Mouse (Mus musculus): ENCODE data around the gene Hoxa5. TPM values are rescaled to one million over a fixed set of nuclear protein-coding genes. Genes with fewer than 3 reads are reported as not detected.

The Hoxa5 gene
- polyA plus RNA-seq, 1 experiment from 2014 or later, result not detected

- WGBS, result 1% methylated on average over 44 of the region's 44 CpGs
Measured at GRCm38 (mm10) chr6:52229558-52230416, 25.4 kb upstream of the Hoxa5 start.

GRCm38 (mm10) chr6:52228475-52229465 lies 24.4 kb upstream of the Hoxa5 start:
- H3K27me3 ChIP-seq (ENCODE audit: control insufficient read depth, insufficient read depth, low read length), result peaks cover 96% of the 10 kb centered on the region
- no peaks in the 10 kb centered on the region for H3K36me3 ChIP-seq (ENCODE audit: control insufficient read depth, insufficient read depth, low read length)
- no peaks in the 10 kb centered on the region for H3K4me1 ChIP-seq (replicated peaks; ENCODE audit: control insufficient read depth, insufficient read depth, low read length)
- DNase-seq (ENCODE audit: low spot score) (peak; percentile 72), ATAC-seq (replicated peaks; ENCODE audit: low FRiP score) (no peak)
- no peak overlapping the region for H3K27ac ChIP-seq (ENCODE audit: low read depth, low read length)
- no peak overlapping the region for H3K4me3 ChIP-seq (ENCODE audit: low read depth, low read length)
- no peak overlapping the region for H3K4me2 ChIP-seq (ENCODE audit: low read depth, low read length, severe bottlenecking)
- 2% methylated on average over 38 of the region's 38 CpGs for WGBS
- H3K9ac ChIP-seq (ENCODE audit: low read length), result no peak overlapping the region
- H3K9me3 ChIP-seq (ENCODE audit: control insufficient read depth, low read length), result no peaks in the 10 kb centered on the region

More at GRCm38 (mm10) chr6:52229558-52230416, 25.4 kb upstream of the Hoxa5 start:
- H3K9me3 ChIP-seq (ENCODE audit: control insufficient read depth, low read length), result no peaks in the 10 kb centered on the region
- H3K4me1 ChIP-seq (replicated peaks; ENCODE audit: control insufficient read depth, insufficient read depth, low read length), result 0 out of 2 replicates have a peak, but pooled peaks cover 3% of the 10 kb centered on the region
- H3K4me3 ChIP-seq (ENCODE audit: low read depth, low read length), result no peak overlapping the region
- H3K4me2 ChIP-seq (ENCODE audit: low read depth, low read length, severe bottlenecking), result no peak overlapping the region
- peaks cover 96% of the 10 kb centered on the region for H3K27me3 ChIP-seq (ENCODE audit: control insufficient read depth, insufficient read depth, low read length)
- H3K27ac ChIP-seq (ENCODE audit: low read depth, low read length), result no peak overlapping the region
- ATAC-seq (replicated peaks; ENCODE audit: low FRiP score) (no peak), DNase-seq (ENCODE audit: low spot score) (peak; percentile 64)
- no peak overlapping the region for H3K9ac ChIP-seq (ENCODE audit: low read length)
- no peaks in the 10 kb centered on the region for H3K36me3 ChIP-seq (ENCODE audit: control insufficient read depth, insufficient read depth, low read length)

- no peaks in the 10 kb centered on the region for H3K4me1 ChIP-seq (replicated peaks; ENCODE audit: control insufficient read depth, insufficient read depth, low read length)
- H3K27me3 ChIP-seq (ENCODE audit: control insufficient read depth, insufficient read depth, low read length), result peaks cover 96% of the 10 kb centered on the region
- H3K36me3 ChIP-seq (ENCODE audit: control insufficient read depth, insufficient read depth, low read length), result no peaks in the 10 kb centered on the region
- no peak overlapping the region for H3K4me3 ChIP-seq (ENCODE audit: low read depth, low read length)
- WGBS, result 2% methylated on average over 11 of the region's 11 CpGs
- no peaks in the 10 kb centered on the region for H3K9me3 ChIP-seq (ENCODE audit: control insufficient read depth, low read length)
- H3K9ac ChIP-seq (ENCODE audit: low read length), result no peak overlapping the region
- DNase-seq (ENCODE audit: low spot score) (no peak), ATAC-seq (replicated peaks; ENCODE audit: low FRiP score) (no peak)
- H3K4me2 ChIP-seq (ENCODE audit: low read depth, low read length, severe bottlenecking), result no peak overlapping the region
- H3K27ac ChIP-seq (ENCODE audit: low read depth, low read length), result no peak overlapping the region
Measured at GRCm38 (mm10) chr6:52227470-52228222, 23.3 kb upstream of the Hoxa5 start.

- Histone ChIP-seq H3K36me3 (ENCODE audit: control insufficient read depth, insufficient read depth, low read length) (no peaks in the 10 kb centered on the region), H3K27ac (ENCODE audit: low read depth, low read length) (no peak overlapping the region), H3K4me1 (replicated peaks; ENCODE audit: control insufficient read depth, insufficient read depth, low read length) (no peaks in the 10 kb centered on the region), H3K27me3 (ENCODE audit: control insufficient read depth, insufficient read depth, low read length) (peaks cover 96% of the 10 kb centered on the region), H3K4me2 (ENCODE audit: low read depth, low read length, severe bottlenecking) (no peak overlapping the region), H3K4me3 (ENCODE audit: low read depth, low read length) (no peak overlapping the region), H3K9me3 (ENCODE audit: control insufficient read depth, low read length) (no peaks in the 10 kb centered on the region), H3K9ac (ENCODE audit: low read length) (no peak overlapping the region)
- ATAC-seq (replicated peaks; ENCODE audit: low FRiP score) (no peak), DNase-seq (ENCODE audit: low spot score) (no peak)
- 2% methylated on average over 26 of the region's 26 CpGs for WGBS
Measured at GRCm38 (mm10) chr6:52226569-52227257, 22.3 kb upstream of the Hoxa5 start.

GRCm38 (mm10) chr6:52225612-52226568 lies 21.5 kb upstream of the Hoxa5 start:
- no peak overlapping the region for H3K4me3 ChIP-seq (ENCODE audit: low read depth, low read length)
- ATAC-seq (replicated peaks; ENCODE audit: low FRiP score) (no peak), DNase-seq (ENCODE audit: low spot score) (peak; percentile 71)
- H3K27me3 ChIP-seq (ENCODE audit: control insufficient read depth, insufficient read depth, low read length), result peaks cover 98% of the 10 kb centered on the region
- no peak overlapping the region for H3K4me2 ChIP-seq (ENCODE audit: low read depth, low read length, severe bottlenecking)
- H3K9me3 ChIP-seq (ENCODE audit: control insufficient read depth, low read length), result no peaks in the 10 kb centered on the region
- H3K36me3 ChIP-seq (ENCODE audit: control insufficient read depth, insufficient read depth, low read length), result no peaks in the 10 kb centered on the region
- H3K9ac ChIP-seq (ENCODE audit: low read length), result no peak overlapping the region
- H3K27ac ChIP-seq (ENCODE audit: low read depth, low read length), result no peak overlapping the region
- H3K4me1 ChIP-seq (replicated peaks; ENCODE audit: control insufficient read depth, insufficient read depth, low read length), result peaks cover 3% of the 10 kb centered on the region
- WGBS, result 3% methylated on average over 69 of the region's 69 CpGs

- ATAC-seq (replicated peaks; ENCODE audit: low FRiP score) (no peak), DNase-seq (ENCODE audit: low spot score) (no peak)
- H3K4me1 ChIP-seq (replicated peaks; ENCODE audit: control insufficient read depth, insufficient read depth, low read length), result peaks cover 3% of the 10 kb centered on the region
- no peak overlapping the region for H3K27ac ChIP-seq (ENCODE audit: low read depth, low read length)
- no peak overlapping the region for H3K4me2 ChIP-seq (ENCODE audit: low read depth, low read length, severe bottlenecking)
- WGBS, result 1% methylated on average over 36 of the region's 36 CpGs
- peaks cover 98% of the 10 kb centered on the region for H3K27me3 ChIP-seq (ENCODE audit: control insufficient read depth, insufficient read depth, low read length)
- H3K4me3 ChIP-seq (ENCODE audit: low read depth, low read length), result no peak overlapping the region
- no peaks in the 10 kb centered on the region for H3K36me3 ChIP-seq (ENCODE audit: control insufficient read depth, insufficient read depth, low read length)
- H3K9me3 ChIP-seq (ENCODE audit: control insufficient read depth, low read length), result no peaks in the 10 kb centered on the region
- no peak overlapping the region for H3K9ac ChIP-seq (ENCODE audit: low read length)
Measured at GRCm38 (mm10) chr6:52224895-52225611, 20.7 kb upstream of the Hoxa5 start.
